Mouse (Mus musculus): ENCODE results near the gene Syn3.

GRCm38 (mm10) chr10:86482496-86482895 lies 16.2 kb downstream of the Syn3 start:
- TF ChIP-seq ZNF384 (IDR thresholded peaks at IDR 0.05; ENCODE audit: low read depth, low read length) (no peak), ZC3H11A (IDR thresholded peaks at IDR 0.05; ENCODE audit: borderline replicate concordance, low read depth, low read length) (no peak), MAFK (IDR thresholded peaks at IDR 0.05; ENCODE audit: insufficient read depth, low read depth, low read length) (no peak), CHD2 (IDR thresholded peaks at IDR 0.05; ENCODE audit: low read depth, low read length) (no peak)
